Mouse (Mus musculus) testis, postnatal 10 days (tissue): ENCODE measurements at regions not wholly inside any gene's neighbourhood (a gene's known extent, or its start where the extent isn't known, plus 50 kb on each side); places are given as distances from the start of the nearest gene placed in this dataset.

ENCODE experiments used
- DNase-seq: peaks from one replicate; pipeline ENCODE4 v3.0.0; 2021; ENCODE audit warnings: low spot score

GRCm38 (mm10) chr12:46138646-46139045 is 680.1 kb downstream of the Nova1 start:
- DNase-seq: no peak

DNA sequence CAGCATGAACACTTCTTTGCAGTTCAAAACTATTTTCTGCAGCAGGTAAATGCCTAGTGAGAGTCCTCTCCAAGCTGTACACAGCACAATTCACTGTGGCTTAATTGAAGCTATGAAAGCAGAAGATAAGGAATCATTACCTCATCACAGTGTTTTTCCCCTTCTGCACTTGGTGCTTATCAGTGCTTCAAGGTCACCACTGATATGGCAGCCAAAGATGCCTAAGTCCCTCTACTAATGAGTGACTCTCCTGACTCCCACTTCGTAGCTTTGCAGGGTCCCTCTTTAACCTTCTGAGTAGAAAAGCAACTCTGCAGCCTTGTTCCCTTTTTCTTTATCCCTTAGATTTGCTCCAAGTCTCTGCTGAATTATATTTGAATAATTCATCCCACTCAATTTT is 692.9 kb downstream of the Nova1 start:
- DNase-seq: no peak

DNA sequence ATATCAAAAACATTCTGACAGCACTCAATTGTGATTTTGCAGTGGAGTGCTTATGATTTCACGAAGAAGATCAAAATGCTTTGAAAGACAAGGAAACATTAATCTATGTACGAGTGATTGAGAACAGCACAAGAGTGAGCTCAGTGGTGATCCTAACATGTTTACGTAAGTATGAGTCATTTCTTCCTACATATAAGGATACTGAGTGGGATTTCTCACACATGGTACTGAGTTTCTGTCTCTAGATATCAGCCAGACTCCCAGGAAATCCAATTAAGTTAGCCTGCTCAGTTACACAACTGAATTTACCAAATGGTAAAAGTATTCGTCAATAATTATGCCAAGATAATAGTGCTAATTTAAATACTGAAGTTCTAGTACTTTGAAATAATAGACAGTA is 707.4 kb downstream of the Nova1 start:
- no peak for DNase-seq

GRCm38 (mm10) chr12:46083356-46083755 is 735.4 kb downstream of the Nova1 start:
- DNase-seq: no peak

DNA sequence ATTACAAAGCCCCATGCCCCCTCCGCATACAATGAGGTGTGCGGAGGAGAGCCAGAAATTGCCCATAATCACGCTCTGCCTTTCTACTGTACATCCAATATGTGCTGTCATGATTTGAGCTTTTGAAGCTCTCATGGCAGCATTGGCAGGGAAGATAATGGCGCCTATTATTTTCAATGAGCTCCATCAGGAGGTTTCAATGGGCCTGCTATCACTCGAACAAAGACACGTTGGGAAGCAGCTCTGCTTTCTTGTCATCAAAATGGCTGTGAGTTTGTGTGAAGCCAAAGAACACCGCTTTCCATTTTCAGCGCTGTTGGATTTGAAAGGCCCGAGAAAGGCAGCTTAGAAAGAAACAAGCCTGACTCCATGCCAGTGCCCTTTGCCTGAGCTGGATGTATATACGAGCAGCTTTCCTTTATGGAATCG is 742.9 kb downstream of the Nova1 start:
- DNase-seq: no peak

- no peak for DNase-seq
Measured at GRCm38 (mm10) chr12:46075355-46075754, 743.4 kb downstream of the Nova1 start.

GRCm38 (mm10) chr12:46066896-46067295 is 751.8 kb downstream of the Nova1 start:
- DNase-seq: no peak

DNA sequence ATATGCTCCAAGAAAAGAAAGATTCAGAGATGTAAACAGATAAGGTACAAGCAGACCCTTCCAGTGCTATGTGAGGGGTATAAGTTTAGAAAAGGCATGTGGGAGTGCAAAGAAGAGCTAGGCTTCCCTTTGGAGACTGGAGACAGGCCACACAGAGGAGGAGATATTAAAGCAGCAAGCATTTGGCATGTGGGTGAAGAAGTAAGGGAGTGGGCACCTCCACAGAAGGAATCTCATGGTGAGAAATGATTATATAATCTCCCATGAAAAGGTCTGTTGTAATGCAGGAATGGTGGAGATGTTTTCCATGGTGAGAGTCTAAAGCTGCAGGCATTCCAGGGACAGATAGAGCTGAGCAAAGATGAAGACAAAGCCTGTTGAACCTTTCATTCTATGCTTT is 778.1 kb downstream of the Nova1 start:
- no peak for DNase-seq

DNA sequence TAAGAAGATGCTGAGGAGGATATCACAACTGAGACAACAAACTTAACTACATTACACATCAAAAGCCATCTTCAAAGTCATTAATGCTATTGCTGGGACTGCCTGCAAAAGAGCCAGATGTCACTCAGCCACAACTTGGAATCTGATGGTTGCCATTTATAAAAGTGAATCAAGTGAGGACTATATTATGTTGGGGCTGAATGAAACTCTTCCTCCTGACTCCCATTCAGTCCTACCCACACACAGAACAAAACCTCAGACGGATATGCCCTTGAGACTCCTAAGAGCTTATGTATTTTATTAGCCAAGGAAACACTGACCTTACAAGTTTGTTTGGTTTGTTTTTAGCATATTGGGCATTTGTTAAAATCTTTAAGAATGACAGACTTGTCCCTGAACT is 778.5 kb downstream of the Nova1 start:
- no peak for DNase-seq

- no peak for DNase-seq
Measured at GRCm38 (mm10) chr12:46036540-46037094, 782.1 kb downstream of the Nova1 start.

DNA sequence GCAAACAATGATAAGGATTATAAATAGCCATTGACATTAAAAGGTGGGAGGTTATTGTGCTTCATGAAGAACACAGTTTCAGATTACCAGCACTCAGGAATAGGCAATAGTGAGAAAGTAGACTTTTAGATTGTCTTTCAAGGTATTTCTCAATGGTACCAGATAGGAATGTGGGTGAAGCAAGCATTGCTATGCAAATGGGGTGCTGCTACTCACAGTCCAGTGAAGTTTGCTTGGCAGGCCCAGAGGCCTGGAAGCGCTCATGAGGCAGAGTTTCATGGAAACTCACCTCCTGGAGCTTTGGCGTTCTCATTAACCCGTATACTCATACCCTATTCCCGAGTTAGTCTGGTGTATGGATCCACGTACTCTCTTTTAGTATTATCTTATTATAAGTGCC is 793.5 kb downstream of the Nova1 start:
- no peak for DNase-seq

DNA sequence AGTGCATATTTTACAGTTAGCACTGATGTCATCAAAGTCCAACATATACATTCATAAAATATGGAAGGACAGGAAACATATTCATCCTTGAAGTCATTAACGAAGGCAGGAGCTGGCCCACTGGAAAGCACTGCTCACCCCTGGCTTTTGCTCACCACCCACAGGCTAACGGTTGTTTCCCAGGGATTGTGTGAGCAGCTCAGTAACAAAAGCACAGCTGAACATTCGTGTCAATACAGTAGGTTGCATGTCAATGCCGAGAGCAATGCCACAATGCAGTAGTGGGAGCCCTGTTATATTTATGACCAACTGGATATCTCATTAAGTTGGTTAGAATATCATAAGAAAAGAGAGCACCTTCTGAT is 797.2 kb downstream of the Nova1 start:
- no peak for DNase-seq

DNA sequence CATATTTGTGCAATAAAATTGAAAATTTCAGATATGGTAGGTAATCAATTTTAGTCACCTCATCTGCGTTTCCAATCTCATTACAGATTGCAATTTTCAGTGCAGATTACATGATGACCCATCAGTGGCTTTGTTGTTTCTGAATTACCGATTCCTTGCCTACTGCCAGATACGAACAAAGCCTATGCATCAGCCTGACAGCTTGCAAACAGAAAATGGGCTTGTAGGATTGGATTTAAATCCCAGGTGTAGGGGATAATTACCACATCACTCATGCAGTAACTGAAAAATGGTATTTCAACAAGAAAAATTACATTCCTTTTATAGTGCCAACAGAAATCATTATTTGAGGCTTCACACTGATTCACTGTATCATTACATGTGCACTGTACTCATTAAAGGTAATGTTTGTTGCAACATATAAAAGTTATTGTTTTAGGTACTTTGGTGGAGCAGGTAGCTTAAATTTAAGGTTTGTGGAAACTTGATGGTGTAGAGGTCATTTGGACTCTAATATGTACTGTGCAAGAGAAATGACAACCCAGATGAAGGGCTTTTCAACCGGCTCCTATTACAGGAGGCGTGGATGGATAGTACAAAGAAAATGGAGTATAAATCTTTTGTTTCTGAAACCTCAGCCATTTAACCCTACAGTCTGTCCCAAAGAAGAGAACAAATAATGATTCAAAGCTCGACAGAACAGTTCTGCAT is 797.7 kb downstream of the Nova1 start:
- no peak for DNase-seq

DNA sequence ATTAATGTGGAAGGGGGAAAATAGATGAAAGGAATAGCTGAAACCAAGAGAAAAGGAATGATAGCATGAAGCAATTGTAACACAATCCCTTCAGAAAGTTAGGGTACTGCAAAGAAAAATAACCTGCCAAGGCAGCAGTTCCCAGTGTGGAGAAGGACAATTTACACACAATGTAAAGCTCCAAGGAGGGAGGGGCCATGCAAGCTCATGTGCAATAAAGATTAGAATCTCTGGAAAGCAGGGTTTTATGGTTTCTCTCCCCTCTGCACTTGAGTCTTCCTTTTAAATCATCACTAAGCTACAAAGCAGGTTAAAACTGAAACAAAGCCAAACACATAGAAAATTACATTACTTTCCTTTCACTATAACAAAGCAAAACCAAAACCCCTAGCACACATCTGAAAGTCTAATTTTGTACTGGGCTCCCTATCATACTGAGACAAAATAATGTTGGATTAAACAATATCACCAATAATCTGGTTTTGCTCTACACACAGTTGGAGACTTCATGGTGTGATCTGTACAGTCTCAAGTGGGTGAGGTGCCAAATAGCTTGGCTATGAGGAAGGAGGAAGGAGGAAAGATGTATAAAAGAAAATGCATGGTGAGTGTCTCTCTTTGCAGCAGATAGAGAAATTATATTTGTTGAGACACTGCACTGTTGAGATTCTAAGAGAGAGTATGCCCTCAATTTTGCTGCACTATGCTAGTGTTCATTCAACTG is 840.9 kb downstream of the Nova1 start:
- DNase-seq: no peak

DNA sequence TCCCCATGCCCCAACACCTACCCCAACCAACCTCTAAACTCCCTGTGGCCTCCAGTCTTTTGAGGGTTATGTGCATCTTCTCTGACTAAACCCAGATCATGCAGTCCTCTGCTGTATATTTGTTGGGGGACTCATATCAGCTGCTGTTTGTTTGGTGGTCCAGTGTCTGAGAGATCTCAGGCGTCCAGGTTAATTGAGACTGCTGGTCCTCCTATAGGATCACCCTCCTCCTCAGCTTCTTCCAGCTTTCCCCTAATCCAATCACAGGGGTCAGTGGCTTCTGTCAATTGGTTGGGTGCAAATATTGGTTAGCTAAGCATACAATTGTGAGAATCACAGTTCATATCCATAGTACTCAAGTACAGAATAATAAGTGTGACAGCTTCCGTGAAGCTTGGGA is 842.9 kb downstream of the Nova1 start:
- no peak for DNase-seq

DNA sequence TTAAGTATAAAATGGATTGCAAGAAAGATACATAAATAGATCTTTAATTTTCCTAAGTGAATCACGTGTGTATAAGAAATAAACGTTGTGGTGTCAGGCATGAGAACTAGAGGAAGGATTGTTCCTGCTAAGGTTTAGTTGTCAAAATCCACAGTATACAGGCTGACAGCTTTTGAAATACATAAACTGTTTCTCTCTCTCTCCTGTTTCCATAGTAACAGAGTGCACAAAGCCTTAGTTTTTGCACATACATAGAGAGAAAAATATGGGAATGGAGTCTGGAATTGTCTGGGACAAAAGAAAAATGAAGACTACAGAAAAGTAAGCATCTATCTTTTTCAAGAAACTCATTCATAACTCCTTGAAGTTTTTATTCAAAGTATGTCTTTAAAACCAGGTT is 848.3 kb downstream of the Nova1 start:
- DNase-seq: no peak

DNA sequence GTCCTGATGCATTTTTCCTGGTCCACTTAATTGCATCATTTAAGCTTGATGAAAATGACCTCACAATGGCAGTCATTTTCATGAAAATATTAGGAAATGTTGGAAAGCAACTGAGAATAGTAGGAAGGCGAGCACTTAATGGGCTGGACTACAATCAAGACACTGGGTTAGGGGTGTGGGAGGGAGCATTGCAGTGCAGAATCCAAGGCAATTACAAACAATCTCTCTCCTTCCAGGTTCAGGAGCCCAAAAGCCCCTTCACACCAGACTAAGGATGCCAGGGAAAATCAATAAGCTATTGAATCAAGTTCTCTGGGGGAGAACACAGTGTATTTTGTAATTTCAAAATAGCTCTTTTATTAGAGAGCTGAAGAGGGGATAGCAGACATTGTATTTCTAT is 848.8 kb downstream of the Nova1 start:
- no peak for DNase-seq

- no peak for DNase-seq
Measured at GRCm38 (mm10) chr12:45946918-45947317, 871.8 kb downstream of the Nova1 start.

DNA sequence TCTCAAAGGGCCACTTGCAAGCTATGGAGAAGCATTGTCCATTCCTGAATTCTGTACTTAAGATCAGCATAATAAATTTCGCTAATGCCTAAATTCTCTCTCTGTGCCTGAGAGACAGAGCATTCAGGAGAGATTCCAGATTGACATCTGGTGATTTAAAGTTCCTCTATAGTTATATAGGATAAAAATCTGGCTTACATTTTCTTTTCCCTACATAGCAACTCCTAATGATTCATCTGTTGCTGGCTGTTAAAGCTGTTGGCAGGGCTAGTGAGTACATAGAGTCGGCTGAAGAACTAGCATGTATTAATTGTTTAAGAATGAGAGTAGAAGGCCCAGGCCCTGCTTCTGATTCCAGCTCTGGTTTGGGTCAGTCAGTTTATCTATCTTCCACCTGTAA is 870.0 kb upstream of the Stxbp6 start:
- DNase-seq: no peak

GRCm38 (mm10) chr12:45942402-45942801 is 867.9 kb upstream of the Stxbp6 start:
- DNase-seq: no peak

DNA sequence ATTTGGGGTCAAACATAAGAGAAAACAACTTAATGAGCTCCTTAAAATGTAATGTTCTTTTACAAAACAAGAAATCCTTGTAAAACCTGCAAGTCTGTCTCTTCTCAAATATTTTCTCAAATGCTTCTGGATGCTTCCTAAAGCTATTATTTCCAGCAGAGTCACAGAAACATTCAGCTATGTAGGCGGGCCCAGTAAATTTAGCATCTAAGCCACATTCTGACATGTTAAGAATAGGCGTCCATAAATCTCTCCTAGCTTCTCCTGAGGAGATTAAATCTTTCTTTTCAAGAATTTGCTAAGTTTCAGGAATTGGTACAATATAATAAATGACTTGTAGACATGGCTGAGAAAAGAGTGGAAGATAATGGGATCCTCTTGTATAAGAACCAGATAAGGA is 858.9 kb upstream of the Stxbp6 start:
- DNase-seq: no peak

- no peak for DNase-seq
Measured at GRCm38 (mm10) chr12:45932251-45932650, 857.7 kb upstream of the Stxbp6 start.

DNA sequence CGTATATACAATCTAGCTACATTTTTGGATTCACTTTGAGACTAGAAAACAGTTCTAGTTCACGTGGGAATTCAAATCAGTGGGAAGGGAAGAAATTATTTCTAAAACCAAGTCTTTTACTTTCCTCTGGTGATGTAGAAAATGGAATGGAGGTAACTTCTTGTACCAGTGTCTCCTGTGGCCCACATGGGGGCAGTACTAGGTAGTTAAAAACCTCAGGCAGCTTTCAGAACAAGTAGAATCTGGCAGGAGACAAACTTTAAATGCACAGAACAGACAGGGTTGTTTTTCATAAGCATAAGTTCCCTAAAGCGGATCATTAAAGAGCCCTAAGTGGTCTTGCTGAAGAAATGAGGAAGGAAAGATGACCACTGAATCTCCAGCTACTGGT is 855.2 kb upstream of the Stxbp6 start:
- peak; percentile 42 for DNase-seq
